Mouse (Mus musculus): ENCODE results near the gene Fthl17a.

The Fthl17a gene

DNA sequence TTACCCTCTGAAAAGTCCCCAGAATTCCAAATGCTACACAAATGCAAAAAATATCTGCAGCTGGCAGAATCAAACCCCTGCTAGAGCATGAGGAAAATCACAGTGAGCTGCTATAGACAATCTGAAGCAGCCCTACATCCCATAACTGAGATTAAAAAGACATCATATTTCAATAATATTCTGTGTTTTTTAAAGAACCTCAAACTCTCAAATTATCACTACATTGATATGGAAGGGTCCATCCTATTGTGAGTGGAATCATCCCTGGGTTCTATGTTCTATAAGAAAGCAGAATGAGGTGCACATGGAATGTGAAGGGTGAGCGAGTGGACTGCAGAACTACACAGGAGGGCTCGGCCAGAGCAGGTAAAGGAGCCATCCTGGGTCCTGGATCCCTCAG is at the start of gene Fthl17a:
Gene Fthl17a (plus strand): TSS at position 301 of the 400 bp plus-strand sequence.
- no peak for DNase-seq

DNA sequence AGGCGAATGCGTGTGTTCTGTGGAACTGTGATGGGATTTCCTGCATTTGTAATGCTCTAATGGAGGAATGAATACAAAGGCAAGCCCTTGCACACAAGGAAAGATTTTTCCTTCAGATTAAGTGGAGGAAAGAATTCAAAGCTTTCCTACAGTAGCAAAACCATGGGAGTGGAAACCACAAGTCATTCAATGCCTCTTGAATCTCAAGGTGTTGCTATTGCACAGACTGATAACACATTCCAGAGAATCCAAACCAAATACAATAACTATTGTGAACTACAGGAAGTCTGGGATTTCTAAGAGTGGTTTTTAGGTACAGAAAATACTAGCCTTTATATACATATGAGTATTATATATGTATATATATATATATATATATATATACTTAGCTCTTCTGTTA is 42.5 kb upstream of the Fthl17a start:
- DNase-seq = no peak

DNA sequence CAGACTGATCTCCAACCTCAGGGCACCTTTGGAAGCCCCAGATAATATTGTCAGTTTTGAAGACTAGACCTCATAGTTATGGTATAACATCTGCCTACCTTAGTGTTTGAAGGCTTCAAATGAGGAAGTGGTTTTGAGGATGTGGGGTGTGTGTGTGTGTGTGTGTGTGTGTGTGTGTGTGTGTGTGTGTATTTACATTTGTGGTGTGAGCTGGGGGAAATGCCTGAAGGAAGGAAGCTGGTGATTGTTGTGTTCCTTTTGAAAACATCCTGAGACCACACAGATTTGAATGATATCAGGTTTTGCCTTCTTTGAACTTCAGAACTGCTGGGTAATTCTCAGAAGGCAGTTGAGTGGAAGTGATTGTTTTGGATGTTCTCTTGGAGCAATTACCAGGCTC is 22.6 kb upstream of the Fthl17a start:
- DNase-seq = no peak

GRCm38 (mm10) chrX:85271821-85272220 is 22.3 kb downstream of the Fthl17a start:
- no peak for DNase-seq

DNA sequence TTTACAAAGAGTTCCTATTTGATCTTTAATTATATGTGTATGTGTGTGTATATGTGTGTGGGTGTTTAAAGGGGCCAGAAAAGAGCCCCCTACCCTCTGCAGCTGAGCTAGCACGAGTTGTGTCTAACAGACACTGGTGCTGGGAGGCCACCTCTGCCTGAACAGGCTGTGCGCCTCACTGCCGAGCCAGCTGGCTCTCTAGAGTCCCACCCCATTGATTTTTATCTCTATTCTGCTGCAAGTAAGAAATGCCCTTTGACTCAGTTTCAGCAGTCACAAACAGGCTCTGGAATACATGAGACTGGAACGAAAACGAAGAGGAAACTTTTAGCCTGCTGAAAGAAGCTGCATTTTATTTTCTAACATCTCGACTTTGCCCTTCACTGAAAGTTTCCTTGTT is 22.8 kb downstream of the Fthl17a start:
- no peak for DNase-seq

DNA sequence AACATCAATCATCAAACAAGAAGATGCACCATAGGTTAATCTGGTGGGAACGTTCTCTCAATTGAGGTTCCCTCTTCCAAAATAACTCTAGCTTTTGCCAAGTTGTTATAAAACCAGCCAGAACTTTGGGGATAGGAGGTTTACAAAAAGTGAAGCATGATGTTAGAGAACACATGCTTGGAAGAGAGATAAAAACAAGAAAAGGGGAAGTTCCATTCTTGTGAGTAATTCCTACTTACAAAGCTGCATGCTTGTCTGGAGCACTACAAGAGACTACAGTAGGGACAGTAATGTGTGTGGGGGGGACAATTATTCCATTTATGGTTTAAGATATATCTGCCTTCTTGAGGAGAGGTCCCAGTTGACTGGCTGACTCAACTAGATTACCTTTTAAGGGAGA is 40.4 kb downstream of the Fthl17a start:
- DNase-seq = no peak

DNA sequence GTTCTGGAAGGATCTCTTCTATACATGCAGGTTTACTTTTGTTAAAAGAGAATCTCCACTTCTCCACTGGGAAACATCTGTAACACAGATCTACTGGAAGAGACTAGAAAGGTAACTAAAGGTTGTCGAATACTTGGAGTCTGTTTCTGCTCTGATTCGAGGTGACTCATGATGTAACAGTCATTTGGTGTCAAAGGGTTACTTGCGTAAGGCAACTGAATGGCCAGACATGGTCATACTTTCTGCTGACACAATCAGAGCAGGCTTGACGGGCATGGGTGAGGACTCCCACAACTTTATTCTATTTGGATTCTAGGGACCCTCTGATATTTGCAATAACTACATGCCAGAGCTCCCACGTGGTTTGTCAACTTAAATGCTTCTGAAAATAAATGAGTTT is 43.3 kb downstream of the Fthl17a start:
- DNase-seq = no peak

DNA sequence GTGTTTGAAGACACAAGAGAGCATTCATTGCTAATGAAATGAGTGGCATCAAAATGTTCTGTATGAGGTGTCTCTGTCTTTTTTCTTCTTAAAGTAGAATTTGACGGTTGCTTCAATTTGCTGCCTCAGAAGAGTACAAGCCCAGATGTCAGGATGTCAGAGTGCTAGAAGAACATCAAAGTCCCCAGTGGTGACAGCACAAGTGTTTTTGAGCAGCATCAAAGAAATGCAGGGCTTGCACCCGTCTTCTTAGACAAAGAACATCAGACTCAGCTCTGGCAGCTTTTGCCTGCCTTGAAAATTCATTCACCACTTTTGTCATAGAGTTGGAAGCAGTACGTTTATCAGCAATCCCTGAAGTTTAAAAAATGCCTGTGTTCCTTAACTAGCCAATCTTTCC is 44.5 kb downstream of the Fthl17a start:
- DNase-seq = no peak

- no peak for DNase-seq
These were observed 55.2 kb downstream of the Fthl17a start for GRCm38 (mm10) chrX:85304674-85305073.

- no peak for DNase-seq
These were observed 69.1 kb downstream of the Fthl17a start for GRCm38 (mm10) chrX:85318576-85318975.

GRCm38 (mm10) chrX:85319193-85319592 is 69.7 kb downstream of the Fthl17a start:
- peak; percentile 28 to 46 for DNase-seq
